Mouse (Mus musculus): ENCODE results near the gene 4930524B15Rik.
"Not testable (repeated sequence)": the region's sequence is repeated elsewhere in the genome, so short reads cannot be mapped to it uniquely, and the experiment has no call there.

4930524B15Rik gene

DNA sequence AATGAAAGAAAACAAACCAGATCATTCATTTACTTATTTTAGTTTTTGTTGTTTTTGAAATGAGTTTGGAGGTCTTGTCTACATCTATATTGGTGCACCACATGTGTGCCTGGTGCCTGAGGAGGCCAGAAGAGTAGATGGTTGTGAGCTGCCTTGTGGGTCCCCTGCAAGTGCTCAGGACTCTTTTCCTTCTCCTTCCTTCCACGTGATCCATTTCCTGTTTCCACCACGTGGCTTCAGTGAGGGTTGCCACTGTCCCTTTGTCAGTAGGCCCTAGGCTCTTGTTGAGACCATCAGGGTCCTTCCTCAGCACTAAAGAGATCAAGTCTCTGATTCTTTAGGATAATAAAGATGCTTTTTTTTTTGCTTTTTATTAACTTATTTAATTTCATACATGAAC lies 19.4 kb downstream of the 4930524B15Rik start:
- no peak for DNase-seq

DNA sequence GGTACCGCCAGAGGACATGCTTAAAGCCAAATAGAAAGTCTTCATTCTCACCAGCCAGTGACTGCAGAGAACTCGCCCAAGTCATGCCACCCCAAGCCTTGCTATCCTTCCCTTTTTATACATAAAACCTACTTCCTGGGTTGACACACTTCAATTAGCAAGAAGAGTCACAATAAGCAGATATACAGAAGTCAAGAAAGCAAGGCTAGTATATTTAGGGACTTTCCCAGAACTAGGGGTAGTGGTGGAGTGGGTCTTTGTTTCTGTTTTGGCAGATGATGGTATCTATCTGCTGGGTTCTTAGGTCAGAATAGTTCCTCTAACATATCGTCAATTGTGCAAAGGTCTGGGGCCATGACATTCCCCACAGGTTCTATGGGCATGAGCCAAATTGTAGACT lies 27.1 kb downstream of the 4930524B15Rik start:
- DNase-seq = no peak

DNA sequence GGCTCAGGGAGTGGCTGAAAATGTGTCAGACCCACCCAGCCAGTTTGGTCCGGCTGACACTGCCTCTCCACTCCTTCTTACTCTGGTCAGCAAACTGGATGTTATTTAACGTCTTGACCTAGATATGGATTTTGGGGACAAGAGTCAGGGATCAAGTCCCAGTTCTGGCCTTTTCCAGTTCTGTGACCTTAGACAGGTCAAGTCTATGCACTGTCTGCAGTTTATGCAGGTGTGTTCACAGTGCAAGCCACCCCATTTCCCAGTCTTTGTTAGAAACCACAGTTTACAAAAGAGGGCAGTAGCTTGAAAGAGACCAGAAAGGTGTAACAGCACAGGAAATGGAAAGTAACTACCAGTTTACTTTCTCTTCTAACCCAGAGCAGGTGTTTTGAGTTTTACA lies 34.3 kb downstream of the 4930524B15Rik start:
- DNase-seq = peak; percentile 53 to 63

DNA sequence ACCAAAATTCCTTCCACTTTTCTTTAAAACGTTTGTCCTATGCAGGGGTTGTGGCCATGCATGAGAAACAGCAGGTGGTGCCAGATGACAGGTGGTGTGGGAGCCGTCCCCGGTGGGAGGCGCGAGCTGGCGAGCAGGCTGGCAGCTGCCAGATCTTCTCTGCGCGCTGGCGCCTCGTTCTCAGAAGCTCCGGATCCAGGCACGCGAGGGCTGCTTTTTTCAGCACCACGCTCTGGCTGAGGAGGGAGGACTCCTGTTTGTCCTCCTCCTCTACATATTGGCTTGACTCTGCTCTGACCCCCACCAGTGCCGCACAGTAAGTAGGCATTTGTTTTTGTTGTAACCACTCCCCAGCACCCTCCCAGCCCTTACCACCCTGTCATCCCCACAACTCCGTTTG lies 34.9 kb downstream of the 4930524B15Rik start, which contains the start of gene Nsg2:
Nsg2 (plus strand) TSS at position 183 of the 400 bp plus-strand sequence.
- DNase-seq = peak; percentile 90 to 95

DNA sequence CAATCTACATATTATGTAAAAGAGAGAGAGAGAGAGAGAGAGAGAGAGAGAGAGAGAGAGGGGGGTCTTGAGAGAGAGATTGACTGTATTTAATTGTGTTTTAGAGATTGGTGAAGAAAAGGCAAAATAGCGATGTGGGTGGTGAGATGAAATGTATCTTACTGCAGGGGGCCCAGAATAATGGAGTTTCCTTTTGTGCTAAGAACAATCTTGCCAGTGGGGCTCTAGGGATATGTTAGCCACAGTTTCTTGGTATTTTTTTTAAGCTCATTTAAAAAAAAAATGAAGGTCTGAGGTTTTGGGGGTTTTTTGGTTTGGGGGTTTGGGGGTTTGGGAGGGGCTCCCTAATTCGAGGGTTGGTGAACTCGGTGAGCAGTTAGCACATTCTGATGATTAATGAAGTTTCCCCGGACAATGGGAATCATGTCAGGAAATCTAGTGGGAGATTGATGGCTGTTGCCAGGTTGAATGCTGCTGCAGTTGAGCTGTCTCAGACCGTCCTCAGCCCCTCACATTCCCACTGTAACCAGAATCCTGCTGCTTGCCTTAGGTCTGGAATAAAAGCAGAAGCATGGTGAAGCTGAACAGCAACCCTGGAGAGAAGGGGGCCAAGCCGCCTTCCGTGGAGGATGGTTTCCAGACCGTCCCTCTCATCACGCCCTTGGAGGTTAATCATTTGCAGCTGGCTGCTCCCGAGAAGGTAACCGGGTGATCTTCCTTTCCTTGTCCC lies 36.0 kb downstream of the 4930524B15Rik start:
- peak; percentile 42 to 43 for DNase-seq

DNA sequence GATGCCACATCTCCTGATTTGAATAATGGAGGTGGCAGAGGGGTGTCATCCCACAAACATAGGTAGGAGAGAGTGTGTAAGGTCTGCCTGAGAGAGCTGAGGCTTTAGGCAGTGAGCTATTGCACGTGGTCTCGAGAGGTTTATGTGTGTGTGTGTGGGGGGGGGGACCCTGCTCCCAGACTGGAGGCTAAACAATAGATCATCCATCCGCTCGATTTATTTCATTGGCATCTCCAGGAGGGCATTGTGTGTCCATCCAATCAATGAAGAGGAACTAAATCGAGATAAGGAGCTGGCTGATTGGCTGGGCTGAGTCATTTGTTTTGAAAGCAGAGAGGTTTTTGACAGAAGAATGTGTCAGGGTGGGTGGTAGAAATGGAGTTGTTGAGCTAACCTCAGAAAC lies 37.3 kb downstream of the 4930524B15Rik start:
- DNase-seq = no peak

DNA sequence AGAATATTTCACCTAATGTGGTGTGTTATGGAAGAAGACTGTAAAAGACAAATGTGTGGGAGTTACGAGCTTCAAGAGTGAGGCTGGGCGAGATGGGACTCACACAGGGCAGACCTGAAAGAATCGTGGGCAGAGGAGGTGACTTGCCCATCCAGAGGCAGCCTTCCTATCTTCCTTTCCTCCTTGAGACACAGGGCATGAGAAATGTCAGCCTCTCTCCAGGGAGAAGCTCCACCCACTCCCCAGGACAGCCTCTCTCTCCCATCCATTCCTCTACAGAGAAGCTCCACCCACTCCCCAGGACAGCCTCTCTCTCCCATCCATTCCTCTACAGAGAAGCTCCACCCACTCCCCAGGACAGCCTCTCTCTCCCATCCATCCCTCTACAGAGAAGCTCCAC lies 42.7 kb downstream of the 4930524B15Rik start:
- not testable (repeated sequence) for DNase-seq

DNA sequence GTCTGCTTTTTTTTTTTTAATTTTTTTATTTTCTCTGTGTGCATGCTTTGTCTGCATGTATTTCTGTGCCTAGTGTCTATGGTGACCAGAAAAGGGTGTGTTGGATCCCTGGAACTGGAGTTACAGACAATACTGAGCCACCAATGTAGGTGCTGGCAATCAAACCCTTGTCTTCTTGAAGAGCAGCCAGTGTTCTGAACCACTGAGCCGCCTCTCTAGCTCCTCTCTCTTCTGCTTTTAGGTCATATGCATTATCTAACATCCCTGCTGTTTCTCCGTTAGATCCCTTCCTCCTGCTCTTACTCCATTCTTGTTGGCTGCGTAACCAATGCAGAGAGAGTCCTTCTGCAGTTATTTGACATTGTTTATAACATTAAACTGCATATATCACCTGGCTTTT lies 43.5 kb downstream of the 4930524B15Rik start:
- no peak for DNase-seq

DNA sequence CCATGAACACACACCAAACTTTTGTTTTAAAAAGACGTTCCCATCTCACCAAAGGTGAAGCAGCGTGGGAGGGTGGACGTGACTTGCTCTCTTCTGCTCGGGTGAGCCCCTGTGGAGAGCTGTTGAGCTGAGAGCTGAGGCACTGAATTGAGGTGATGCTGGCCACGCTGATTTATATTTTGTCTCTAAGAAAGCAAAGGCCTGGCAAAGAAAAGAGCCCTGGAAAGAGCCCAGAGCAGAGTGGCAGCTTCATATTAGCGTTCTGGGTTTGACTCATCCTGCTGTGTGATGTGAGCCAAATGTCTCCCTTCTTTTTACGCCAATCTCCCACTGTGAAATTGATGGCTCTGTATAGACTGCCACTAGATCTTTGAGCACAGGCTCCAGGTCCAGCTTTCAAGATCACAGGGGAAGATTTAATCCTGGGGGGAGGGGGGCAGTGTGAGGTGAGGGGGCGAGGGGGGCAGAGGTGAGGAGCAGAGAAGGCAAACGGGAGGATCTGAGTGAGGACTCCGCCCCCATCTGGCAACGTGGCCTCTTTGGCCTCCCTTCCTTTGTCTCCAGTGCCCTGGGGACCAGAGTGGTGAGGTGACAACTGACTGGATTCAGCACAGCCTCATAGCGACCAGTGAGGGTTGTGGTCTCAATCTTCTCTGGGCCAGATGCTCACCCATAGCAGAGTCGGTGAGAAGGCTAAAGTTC lies 44.7 kb downstream of the 4930524B15Rik start:
- DNase-seq = peak in 1 of 2 experiments; percentile 84

DNA sequence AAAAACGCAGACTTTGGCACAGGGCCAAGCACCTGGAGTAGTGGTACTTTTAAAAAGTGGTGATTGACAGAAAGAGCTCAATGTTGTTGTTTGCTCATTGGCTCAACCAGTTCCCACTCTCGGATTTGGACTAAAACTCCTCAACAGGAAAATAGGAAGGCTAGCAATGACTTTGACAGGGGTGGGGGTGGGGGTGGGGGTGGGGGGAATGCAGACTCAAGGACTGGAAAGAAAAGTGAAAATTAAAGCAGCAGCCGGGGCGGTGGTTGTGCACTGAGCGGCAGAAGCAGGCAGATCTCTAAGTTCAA lies 45.2 kb downstream of the 4930524B15Rik start:
- DNase-seq = peak in 1 of 2 experiments; percentile 76

DNA sequence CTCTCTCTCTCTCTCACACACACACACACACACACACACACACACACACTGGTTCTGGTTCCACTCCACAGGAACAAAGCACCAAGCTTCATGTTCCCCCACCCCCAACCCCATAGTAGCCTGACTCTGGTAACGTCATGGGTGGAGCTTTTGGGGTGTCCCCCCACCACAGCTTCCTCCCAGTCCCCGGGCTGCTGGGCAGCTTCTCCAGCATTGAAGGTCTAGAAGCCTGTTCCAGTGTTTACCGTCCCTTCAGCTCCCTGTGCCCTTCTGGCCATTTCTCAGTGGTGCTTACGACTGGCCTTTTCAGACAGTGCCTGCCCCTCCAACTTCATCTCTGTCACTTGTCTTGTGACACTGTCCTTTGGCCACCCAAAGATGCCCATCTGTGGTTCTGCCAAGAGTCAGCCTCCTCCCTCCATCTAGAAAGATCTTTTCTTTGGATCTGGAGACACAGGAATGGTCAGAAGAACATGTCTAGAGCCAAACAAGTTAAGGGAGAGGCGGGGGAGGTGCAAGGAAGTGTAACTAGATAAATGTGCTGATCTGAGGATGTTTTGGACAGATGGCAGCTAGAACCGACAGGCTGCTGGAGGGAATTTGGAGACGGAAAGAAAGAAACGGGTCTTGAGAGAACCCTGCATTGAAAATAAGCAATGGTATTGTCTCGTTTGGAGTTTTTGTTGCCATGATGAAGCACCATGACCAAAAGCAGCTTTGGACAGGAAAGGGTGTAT lies 46.6 kb downstream of the 4930524B15Rik start:
- peak; percentile 49 to 67 for DNase-seq

DNA sequence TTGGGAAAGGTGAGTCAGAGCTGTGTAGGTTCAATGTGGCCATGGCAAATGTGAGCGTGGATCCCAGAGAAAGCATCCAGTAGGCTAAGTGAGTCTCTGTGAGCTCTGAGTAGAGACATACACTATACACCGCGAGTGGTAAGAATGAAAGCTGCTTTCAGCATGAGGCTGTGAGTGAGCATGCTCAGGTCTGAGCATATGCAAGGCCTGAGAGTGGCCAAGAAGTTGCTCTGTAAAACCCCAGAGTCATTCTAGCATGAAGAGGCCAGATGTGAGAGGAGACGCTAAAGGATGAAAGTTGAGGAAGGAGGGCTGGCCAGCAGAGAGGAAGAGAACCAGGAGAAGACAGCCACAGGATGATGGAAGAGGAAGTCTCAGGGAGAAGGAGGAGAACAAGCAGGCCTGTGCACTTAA lies 47.6 kb downstream of the 4930524B15Rik start:
- peak in 1 of 2 experiments; percentile 20 for DNase-seq

DNA sequence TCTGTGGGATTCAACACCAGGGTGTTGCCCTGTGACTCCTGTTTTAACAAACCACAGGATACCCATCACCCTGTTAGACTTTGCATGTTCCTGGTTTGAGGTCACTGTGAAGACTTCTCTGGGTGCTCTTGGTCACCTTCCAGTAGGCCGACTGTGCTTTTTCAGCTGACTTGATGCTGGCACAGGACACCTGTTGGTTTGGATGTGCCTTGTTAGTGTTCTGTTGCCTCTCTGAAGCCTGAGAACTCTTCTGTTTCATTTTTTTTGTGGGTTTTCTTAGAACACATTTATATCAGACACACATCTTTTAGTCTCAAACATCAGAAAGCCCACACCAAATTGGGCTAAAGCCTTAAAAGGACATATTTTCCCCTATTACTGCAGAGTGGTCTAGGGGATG lies 48.2 kb downstream of the 4930524B15Rik start:
- DNase-seq = peak in 1 of 2 experiments; percentile 13

DNA sequence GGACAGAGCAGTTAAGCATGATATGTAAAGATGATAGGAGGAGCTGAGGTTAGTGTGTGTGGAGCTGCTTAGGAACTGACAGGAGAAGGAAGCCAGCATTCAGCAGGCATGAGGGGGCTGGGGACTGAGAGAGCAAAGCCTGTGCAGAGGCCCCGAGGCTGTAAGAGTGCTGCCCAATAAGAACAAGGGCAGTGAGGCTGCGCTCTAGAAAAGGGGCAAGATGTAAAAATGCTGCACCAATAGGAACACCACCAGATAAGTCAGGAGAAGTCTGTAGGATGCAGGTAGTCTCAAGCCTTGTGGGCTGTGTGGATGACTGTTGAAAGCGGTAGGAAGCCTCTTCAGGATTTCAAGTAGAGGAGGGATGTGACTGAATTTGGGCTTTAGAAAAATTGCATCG lies 52.8 kb downstream of the 4930524B15Rik start:
- DNase-seq = no peak

DNA sequence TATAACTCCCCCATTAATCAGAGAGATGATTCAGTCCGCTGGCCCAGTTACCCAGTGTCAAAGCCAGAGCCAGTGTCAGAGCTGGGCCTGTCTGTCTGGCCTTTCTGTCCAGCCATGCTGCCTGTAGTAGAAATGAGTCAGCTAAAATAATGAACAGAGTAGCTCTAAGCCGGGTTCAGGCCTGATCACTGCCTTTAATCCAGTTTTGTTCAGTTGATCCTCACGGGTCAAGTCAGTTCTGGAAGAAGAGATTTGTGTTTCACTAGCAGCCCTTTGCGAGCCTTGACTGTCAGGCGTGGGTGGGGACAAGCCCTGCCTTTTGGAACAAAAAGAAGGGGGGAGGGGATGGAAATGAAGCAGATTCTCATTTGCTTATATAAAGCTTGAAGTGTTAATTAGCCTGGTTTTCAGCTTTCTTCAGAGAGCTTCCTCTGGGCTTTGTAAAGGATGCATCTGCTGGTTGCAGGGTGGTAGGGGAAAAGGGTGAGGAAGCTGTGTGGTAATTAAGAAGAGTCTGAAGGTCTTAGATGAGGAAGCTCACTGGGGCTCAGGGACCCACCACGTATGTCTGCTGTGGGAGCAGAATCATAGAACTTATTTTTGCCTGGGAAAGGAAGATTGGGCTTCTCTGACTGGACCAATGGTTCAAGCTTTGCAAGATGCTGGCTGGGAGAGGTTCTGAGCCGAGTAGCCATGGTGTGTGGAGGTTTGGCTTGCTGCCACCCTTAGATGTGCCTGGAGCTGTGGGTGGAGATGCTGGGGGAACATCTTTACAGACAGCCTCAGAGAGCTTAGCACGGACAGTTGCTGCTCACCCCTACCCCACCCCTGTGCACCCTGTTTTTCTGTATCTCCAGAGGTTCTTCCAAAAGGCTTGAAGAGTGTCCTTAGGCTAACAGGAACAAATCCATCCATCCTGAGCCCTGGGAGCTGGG lies 54.9 kb downstream of the 4930524B15Rik start:
- no peak for DNase-seq

DNA sequence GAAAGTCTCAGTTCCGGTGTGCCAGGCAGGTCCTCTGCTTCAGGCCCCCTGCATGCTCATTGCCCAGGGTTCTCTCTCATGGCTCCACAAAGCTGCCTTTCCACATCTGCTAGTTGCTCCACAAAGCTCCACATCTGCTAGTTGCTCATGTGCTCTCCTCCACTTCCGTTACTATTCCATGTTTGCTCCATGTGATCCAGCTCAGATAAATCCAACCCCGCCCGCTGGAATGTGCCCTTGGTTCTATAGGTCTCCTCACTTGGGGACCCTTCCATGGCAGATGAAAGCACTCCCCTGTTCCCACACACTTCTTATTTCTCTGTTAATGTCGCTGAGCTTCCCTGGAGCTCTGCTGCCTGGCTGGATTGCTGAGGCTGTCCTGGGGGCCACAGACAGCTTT lies 61.2 kb downstream of the 4930524B15Rik start:
- no peak for DNase-seq

DNA sequence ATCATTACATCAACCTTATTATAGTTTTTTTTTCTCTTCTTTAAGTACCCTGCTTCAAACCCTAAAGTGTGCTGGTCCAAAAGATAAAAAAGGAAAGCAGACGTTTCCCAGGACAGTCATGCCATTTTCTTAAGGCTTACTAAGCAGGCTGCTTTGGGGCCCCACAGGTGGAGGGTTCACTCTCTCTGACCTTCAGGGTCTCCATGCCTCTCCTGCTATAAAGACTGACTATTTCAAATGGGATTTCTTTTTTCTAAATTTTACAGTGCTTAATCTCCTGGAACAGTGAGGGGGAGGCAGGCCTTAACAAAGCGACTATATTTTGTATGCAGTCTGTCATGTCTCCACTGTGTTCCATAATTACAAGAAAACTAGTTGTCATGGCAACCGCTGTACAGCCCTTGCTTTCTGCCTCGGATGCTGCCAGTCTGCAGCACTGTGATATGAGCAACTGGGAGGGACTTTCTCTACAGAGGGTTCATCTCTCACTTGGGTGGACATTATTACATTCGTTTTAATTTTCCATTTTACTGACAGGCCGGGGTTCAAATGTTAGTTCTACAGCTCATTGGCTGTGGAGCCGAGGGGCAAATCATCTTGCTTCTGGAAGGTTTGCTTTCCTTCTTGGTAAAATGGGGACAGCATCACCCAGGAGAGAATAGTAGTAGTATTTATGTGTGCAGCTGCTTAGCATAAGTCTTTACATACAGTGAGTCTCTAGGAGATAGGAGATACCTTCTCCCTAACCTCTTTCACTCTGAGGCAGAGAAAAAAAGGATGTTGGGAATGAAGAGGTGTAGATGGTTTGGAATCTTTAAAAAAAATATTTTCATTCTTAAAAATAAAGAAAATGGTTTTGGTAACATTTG lies 62.3 kb downstream of the 4930524B15Rik start:
- no peak for DNase-seq

DNA sequence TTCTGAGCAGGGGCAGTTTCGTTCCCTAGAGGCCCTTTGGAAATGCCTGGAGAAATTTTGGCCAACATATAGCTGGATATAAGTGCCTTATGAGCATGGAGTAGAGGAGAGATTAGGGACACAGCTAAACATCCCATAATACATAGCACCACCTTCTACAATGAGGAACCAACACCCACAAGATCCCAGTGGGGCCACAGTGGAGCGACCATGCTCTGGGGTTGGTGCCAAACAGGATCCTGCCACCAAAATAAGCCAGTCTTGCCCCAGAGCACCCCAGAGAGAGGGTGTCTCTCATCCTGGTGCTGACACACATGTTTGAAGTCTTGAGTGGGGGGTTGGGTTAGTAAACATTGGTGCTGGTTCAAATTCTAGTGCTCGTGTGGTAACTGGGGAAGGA lies 63.2 kb downstream of the 4930524B15Rik start:
- DNase-seq = no peak
